Mouse (Mus musculus) cerebellum, adult 8-10 months (tissue): Measurements from ENCODE around the gene 1700010B08Rik.
A peak's percentile ranks its signal among the peaks of the same experiment; 100 is the strongest.

Experiments used
- DNase-seq: peaks from one replicate; pipeline ENCODE4 v3.0.0; 2022

Gene 1700010B08Rik

GRCm38 (mm10) chr2:173724382-173724781 is 5.2 kb downstream of the 1700010B08Rik start:
- no peak for DNase-seq

- DNase-seq = no peak
Measured at GRCm38 (mm10) chr2:173724940-173725807, 6.0 kb downstream of the 1700010B08Rik start.

GRCm38 (mm10) chr2:173725819-173726218 is 6.6 kb downstream of the 1700010B08Rik start:
- DNase-seq = no peak

GRCm38 (mm10) chr2:173730444-173730966 is 11.3 kb downstream of the 1700010B08Rik start:
- no peak for DNase-seq

- no peak for DNase-seq
Measured at GRCm38 (mm10) chr2:173734426-173734825, 15.2 kb downstream of the 1700010B08Rik start.

GRCm38 (mm10) chr2:173737222-173737989 is 18.2 kb downstream of the 1700010B08Rik start, which contains the start of gene Vapb:
Gene Vapb, plus strand, starts transcription at chr2:173737511.
- peak; percentile 99 for DNase-seq

- no peak for DNase-seq
Measured at GRCm38 (mm10) chr2:173738232-173738631, 19.0 kb downstream of the 1700010B08Rik start.

GRCm38 (mm10) chr2:173739107-173739506 is 19.9 kb downstream of the 1700010B08Rik start:
- DNase-seq = no peak

- DNase-seq = no peak
Measured at GRCm38 (mm10) chr2:173742090-173742489, 22.9 kb downstream of the 1700010B08Rik start.

- no peak for DNase-seq
Measured at GRCm38 (mm10) chr2:173742744-173743143, 23.5 kb downstream of the 1700010B08Rik start.

GRCm38 (mm10) chr2:173744070-173744815 is 25.0 kb downstream of the 1700010B08Rik start:
- no peak for DNase-seq

GRCm38 (mm10) chr2:173748961-173749659 is 29.9 kb downstream of the 1700010B08Rik start:
- DNase-seq = no peak

GRCm38 (mm10) chr2:173755433-173756144 is 36.4 kb downstream of the 1700010B08Rik start:
- no peak for DNase-seq

- DNase-seq = no peak
Measured at GRCm38 (mm10) chr2:173757624-173758155, 38.5 kb downstream of the 1700010B08Rik start.

GRCm38 (mm10) chr2:173760607-173761006 is 41.4 kb downstream of the 1700010B08Rik start:
- DNase-seq = no peak

GRCm38 (mm10) chr2:173764629-173765028 is 45.4 kb downstream of the 1700010B08Rik start:
- DNase-seq = no peak

- DNase-seq = no peak
Measured at GRCm38 (mm10) chr2:173767959-173768595, 48.9 kb downstream of the 1700010B08Rik start.

GRCm38 (mm10) chr2:173769183-173769582 is 50.0 kb downstream of the 1700010B08Rik start:
- DNase-seq = no peak

GRCm38 (mm10) chr2:173770620-173771019 is 51.4 kb downstream of the 1700010B08Rik start:
- DNase-seq = no peak
